Mouse (Mus musculus): ENCODE data around the gene Phf21a. TPM values are rescaled to one million over a fixed set of nuclear protein-coding genes. Genes with fewer than 3 reads are reported as not detected.
"Not testable (repeated sequence)": the region's sequence is repeated elsewhere in the genome, so short reads cannot be mapped to it uniquely, and the experiment has no call there.

The Phf21a gene
- polyA plus RNA-seq, 2 experiments: 1.8 to 4.7 TPM

- ATAC-seq (ENCODE audit: insufficient read depth) (no peak), DNase-seq (ENCODE audit: low read depth in 3 of 3, low spot score in 3 of 3) (no peak)
- Histone ChIP-seq H3K36me3 (replicated peaks; ENCODE audit: control insufficient read depth, insufficient read depth, low read depth) (no peaks in the 10 kb centered on the region), H3K9ac (replicated peaks) (no peak overlapping the region), H3K4me1 (replicated peaks; ENCODE audit: control insufficient read depth in 2 of 2, insufficient read depth in 2 of 2, low read length in 1 of 2) (no peaks in the 10 kb centered on the region; a peak in 1 of 4 replicates), H3K27ac (no peak overlapping the region), H3K4me2 (ENCODE audit: low read depth) (no peak overlapping the region), H3K27me3 (ENCODE audit: control insufficient read depth, insufficient read depth, low read length) (no peaks in the 10 kb centered on the region), H3K4me3 (ENCODE audit: insufficient read depth in 1 of 2, low read depth in 2 of 2, low read length in 2 of 2) (no peak overlapping the region), H3K9me3 (ENCODE audit: control insufficient read depth, low read length) (no peaks in the 10 kb centered on the region)
- TF ChIP-seq CTCF (IDR thresholded peaks at IDR 0.05; ENCODE audit: low read depth) (no peak), EP300 (IDR thresholded peaks at IDR 0.05; ENCODE audit: low read depth) (no peak)
- 14% methylated on average over 11 of the region's 11 CpGs for WGBS (ENCODE audit: insufficient replicate concordance)
Measured at GRCm38 (mm10) chr2:92141073-92141472, 48.2 kb downstream of the Phf21a start.

- Histone ChIP-seq H3K36me3 (replicated peaks; ENCODE audit: control insufficient read depth, insufficient read depth, low read depth) (no peaks in the 10 kb centered on the region), H3K9me3 (ENCODE audit: control insufficient read depth, low read length) (no peaks in the 10 kb centered on the region), H3K4me1 (replicated peaks; ENCODE audit: control insufficient read depth in 2 of 2, insufficient read depth in 2 of 2, low read length in 1 of 2) (no peaks in the 10 kb centered on the region), H3K27me3 (ENCODE audit: control insufficient read depth, insufficient read depth, low read length) (no peaks in the 10 kb centered on the region), H3K27ac (no peak overlapping the region), H3K4me2 (ENCODE audit: low read depth) (no peak overlapping the region), H3K9ac (replicated peaks) (no peak overlapping the region), H3K4me3 (ENCODE audit: insufficient read depth in 1 of 2, low read depth in 2 of 2, low read length in 2 of 2) (no peak overlapping the region)
- no peak for ATAC-seq (ENCODE audit: insufficient read depth)
- no peak for DNase-seq (ENCODE audit: low read depth in 3 of 3, low spot score in 3 of 3)
- 40% methylated on average over 5 of the region's 5 CpGs for WGBS (ENCODE audit: insufficient replicate concordance)
- TF ChIP-seq CTCF (IDR thresholded peaks at IDR 0.05; ENCODE audit: low read depth) (no peak), EP300 (IDR thresholded peaks at IDR 0.05; ENCODE audit: low read depth) (no peak)
Measured at GRCm38 (mm10) chr2:92143932-92144331, 51.0 kb downstream of the Phf21a start.

- not testable (repeated sequence) for H3K4me3 ChIP-seq (ENCODE audit: insufficient read depth in 1 of 2, low read depth in 2 of 2, low read length in 2 of 2); H3K9me3 ChIP-seq (ENCODE audit: control insufficient read depth, low read length); H3K4me1 ChIP-seq (replicated peaks; ENCODE audit: control insufficient read depth in 2 of 2, insufficient read depth in 2 of 2, low read length in 1 of 2); H3K36me3 ChIP-seq (replicated peaks; ENCODE audit: control insufficient read depth, insufficient read depth, low read depth); ATAC-seq (ENCODE audit: insufficient read depth); H3K27me3 ChIP-seq (ENCODE audit: control insufficient read depth, insufficient read depth, low read length); H3K27ac ChIP-seq; DNase-seq (ENCODE audit: low read depth in 3 of 3, low spot score in 3 of 3); H3K4me2 ChIP-seq (ENCODE audit: low read depth); H3K9ac ChIP-seq (replicated peaks)
- 53% methylated on average over 5 of the region's 5 CpGs for WGBS (ENCODE audit: insufficient replicate concordance)
Measured at GRCm38 (mm10) chr2:92147925-92148750, 55.2 kb downstream of the Phf21a start.

GRCm38 (mm10) chr2:92164291-92164690 is 71.4 kb downstream of the Phf21a start:
- H3K27me3 ChIP-seq (ENCODE audit: control insufficient read depth, insufficient read depth, low read length): no peaks in the 10 kb centered on the region
- H3K27ac ChIP-seq: no peak overlapping the region
- H3K9ac ChIP-seq (replicated peaks): no peak overlapping the region
- H3K4me3 ChIP-seq (ENCODE audit: insufficient read depth in 1 of 2, low read depth in 2 of 2, low read length in 2 of 2): no peak overlapping the region
- H3K36me3 ChIP-seq (replicated peaks; ENCODE audit: control insufficient read depth, insufficient read depth, low read depth): no peaks in the 10 kb centered on the region
- no peak for TF ChIP-seq EP300 (IDR thresholded peaks at IDR 0.05; ENCODE audit: low read depth)
- no peak for TF ChIP-seq CTCF (IDR thresholded peaks at IDR 0.05; ENCODE audit: low read depth)
- whole genome bisulfite sequencing (ENCODE audit: insufficient replicate concordance): 56% methylated on average over 10 of the region's 10 CpGs
- no peak overlapping the region for H3K4me2 ChIP-seq (ENCODE audit: low read depth)
- no peaks in the 10 kb centered on the region for H3K4me1 ChIP-seq (replicated peaks; ENCODE audit: control insufficient read depth in 2 of 2, insufficient read depth in 2 of 2, low read length in 1 of 2)
- H3K9me3 ChIP-seq (ENCODE audit: control insufficient read depth, low read length): no peaks in the 10 kb centered on the region
- DNase-seq (ENCODE audit: low read depth in 3 of 3, low spot score in 3 of 3) (no peak), ATAC-seq (ENCODE audit: insufficient read depth) (no peak)

- no peaks in the 10 kb centered on the region for H3K9me3 ChIP-seq (ENCODE audit: control insufficient read depth, low read length)
- TF ChIP-seq EP300 (IDR thresholded peaks at IDR 0.05; ENCODE audit: low read depth) (no peak), CTCF (IDR thresholded peaks at IDR 0.05; ENCODE audit: low read depth) (no peak)
- H3K4me3 ChIP-seq (ENCODE audit: insufficient read depth in 1 of 2, low read depth in 2 of 2, low read length in 2 of 2): no peak overlapping the region
- H3K36me3 ChIP-seq (replicated peaks; ENCODE audit: control insufficient read depth, insufficient read depth, low read depth): no peaks in the 10 kb centered on the region
- no peak overlapping the region for H3K4me2 ChIP-seq (ENCODE audit: low read depth)
- no peaks in the 10 kb centered on the region for H3K4me1 ChIP-seq (replicated peaks; ENCODE audit: control insufficient read depth in 2 of 2, insufficient read depth in 2 of 2, low read length in 1 of 2)
- ATAC-seq (ENCODE audit: insufficient read depth): no peak
- no peak overlapping the region for H3K27ac ChIP-seq
- H3K9ac ChIP-seq (replicated peaks): no peak overlapping the region
- no peaks in the 10 kb centered on the region for H3K27me3 ChIP-seq (ENCODE audit: control insufficient read depth, insufficient read depth, low read length)
- no peak for DNase-seq (ENCODE audit: low read depth in 3 of 3, low spot score in 3 of 3)
- 32% methylated on average over 7 of the region's 7 CpGs for WGBS (ENCODE audit: insufficient replicate concordance)
Measured at GRCm38 (mm10) chr2:92166950-92167349, 74.0 kb downstream of the Phf21a start.
